Mouse (Mus musculus) kidney, adult 2 months (tissue): ENCODE measurements at regions not wholly inside any gene's neighbourhood (a gene's known extent, or its start where the extent isn't known, plus 50 kb on each side); places are given as distances from the start of the nearest gene placed in this dataset.

Experiments
- DNase-seq: peaks from one replicate; pipeline ENCODE4 v3.0.0; 2021
- H3K27ac ChIP-seq: fragments of 200-500 bp; 2 replicates; pipeline ENCODE4 v1.5.1; 2012; ENCODE audit warnings: low read depth, low read length, control low read depth, inconsistent platforms; ENCODE audit not compliant: insufficient read depth
- H3K27me3 ChIP-seq: fragments of 200-500 bp; replicated peaks from 2 replicates; pipeline ENCODE4 v1.6.1; 2012; ENCODE audit warnings: mild to moderate bottlenecking, moderate library complexity, low read length, inconsistent platforms; ENCODE audit not compliant: control insufficient read depth, insufficient read depth
- H3K36me3 ChIP-seq: fragments of 200-500 bp; 2 replicates; pipeline ENCODE4 v1.6.1; 2012; ENCODE audit warnings: mild to moderate bottlenecking, moderate library complexity, low read length, inconsistent platforms; ENCODE audit not compliant: control insufficient read depth, insufficient read depth
- H3K4me1 ChIP-seq: fragments of 200-500 bp; 2 replicates; pipeline ENCODE4 v1.6.1; 2011; ENCODE audit warnings: low read length; ENCODE audit not compliant: control insufficient read depth, insufficient read depth
- H3K4me3 ChIP-seq: fragments of 200-500 bp; 2 replicates; pipeline ENCODE4 v1.5.1; 2011; ENCODE audit warnings: mild to moderate bottlenecking, low read depth, low read length, control low read depth; ENCODE audit not compliant: insufficient read depth
- CTCF ChIP-seq: fragments of 200-500 bp; conservative IDR thresholded peaks from 2 replicates; pipeline ENCODE4 v1.5.1; 2011; ENCODE audit warnings: low read depth, mild to moderate bottlenecking, control low read depth, low read length, moderate library complexity, mixed read lengths; ENCODE audit not compliant: insufficient read depth, insufficient read length
- POLR2A ChIP-seq: fragments of 200-500 bp; IDR thresholded peaks from one replicate; pipeline ENCODE4 v1.6.1; 2011; ENCODE audit warnings: low read depth, low read length, control low read depth
- WGBS: fragments of 180-500 bp; shearing (Covaris S2); methylation state at CpG from one replicate; pipeline ENCODE4 v1.1.7; 2018; 5-methylcytosine and 5-hydroxymethylcytosine counted together

DNA sequence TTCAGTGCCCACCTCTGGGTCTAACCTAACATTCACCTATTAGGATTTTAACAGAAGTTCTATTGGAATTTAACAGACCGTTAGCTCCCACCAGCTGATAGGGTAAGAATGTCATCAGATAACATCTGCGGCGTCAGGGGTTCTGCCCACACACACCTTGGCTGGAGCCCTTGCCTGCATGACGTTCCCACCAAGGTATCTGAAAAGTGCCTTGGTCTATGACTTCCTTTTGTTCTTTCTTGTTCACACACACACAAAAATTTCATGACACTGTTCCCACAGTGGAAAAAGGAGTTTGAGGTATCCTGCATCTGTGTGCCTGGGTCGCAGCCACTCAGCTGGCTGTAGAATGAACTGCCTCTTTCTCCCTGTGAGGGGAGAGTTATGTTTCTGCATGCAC lies 134.1 kb upstream of the Lef1 start:
- no peak for TF ChIP-seq CTCF
- no peak for TF ChIP-seq POLR2A
- Histone ChIP-seq H3K27me3 (no peaks in the 10 kb centered on the region), H3K27ac (no peak overlapping the region), H3K4me1 (no peaks in the 10 kb centered on the region), H3K36me3 (no peaks in the 10 kb centered on the region), H3K4me3 (no peak overlapping the region)
- WGBS = 68% methylated on average over 5 of the region's 5 CpGs
- DNase-seq = no peak

DNA sequence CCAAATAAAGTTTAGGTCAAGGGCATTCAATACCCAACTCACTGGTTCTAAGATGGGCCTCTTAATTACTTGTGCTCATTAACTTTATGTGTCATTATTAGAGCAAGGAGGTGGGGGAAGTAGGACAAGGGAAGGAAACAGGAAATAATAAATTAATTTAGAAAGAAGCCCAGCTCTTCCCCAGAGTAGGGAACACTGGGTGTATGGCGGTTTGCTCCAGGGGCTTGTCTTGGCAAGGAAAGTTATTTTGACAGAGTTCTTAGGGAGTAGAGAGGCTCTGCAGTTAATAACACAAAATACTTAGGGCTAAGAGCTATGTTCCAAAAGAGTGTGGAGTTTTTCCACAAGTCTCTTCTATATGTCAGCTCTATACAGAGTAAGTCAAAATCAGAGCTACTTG lies 135.0 kb upstream of the Lef1 start:
- TF ChIP-seq CTCF = no peak
- TF ChIP-seq POLR2A = no peak
- no peak overlapping the region for H3K27ac ChIP-seq
- peak; percentile 10 for DNase-seq
- no peaks in the 10 kb centered on the region for H3K4me1 ChIP-seq
- no peak overlapping the region for H3K4me3 ChIP-seq
- 48% methylated on average over 1 of the region's 1 CpGs for WGBS
- H3K36me3 ChIP-seq = no peaks in the 10 kb centered on the region
- H3K27me3 ChIP-seq = no peaks in the 10 kb centered on the region

DNA sequence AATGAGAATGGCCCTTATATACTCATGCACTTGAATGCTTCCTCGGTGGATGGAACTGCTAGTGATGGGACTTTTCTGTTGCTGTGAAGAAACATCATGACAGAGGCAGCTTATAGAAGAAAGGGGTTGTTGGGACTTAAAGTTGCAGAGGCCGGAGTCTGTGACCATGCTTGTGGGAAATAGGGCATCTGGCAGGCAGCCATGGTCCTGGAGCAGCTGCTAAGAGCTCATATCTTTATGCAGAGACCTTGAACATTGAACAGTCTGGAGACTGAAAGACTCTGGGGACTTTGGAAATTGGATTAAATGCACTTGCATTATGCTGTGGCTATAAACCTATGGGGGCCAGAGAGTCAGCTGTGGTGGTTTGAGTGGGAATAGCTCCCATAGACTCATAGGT lies 138.1 kb upstream of the Lef1 start:
- H3K27ac ChIP-seq = no peak overlapping the region
- H3K4me3 ChIP-seq = no peak overlapping the region
- no peaks in the 10 kb centered on the region for H3K36me3 ChIP-seq
- H3K4me1 ChIP-seq = no peaks in the 10 kb centered on the region
- no peak for DNase-seq
- H3K27me3 ChIP-seq = no peaks in the 10 kb centered on the region
- TF ChIP-seq POLR2A (no peak), CTCF (no peak)
- WGBS = 60% methylated on average over 2 of the region's 2 CpGs

GRCm38 (mm10) chr3:130965275-130965674 lies 145.0 kb upstream of the Lef1 start:
- Histone ChIP-seq H3K27me3 (no peaks in the 10 kb centered on the region), H3K27ac (no peak overlapping the region), H3K36me3 (no peaks in the 10 kb centered on the region), H3K4me1 (no peaks in the 10 kb centered on the region), H3K4me3 (no peak overlapping the region)
- no peak for DNase-seq
- 85% methylated on average over 3 of the region's 3 CpGs for WGBS
- TF ChIP-seq POLR2A (no peak), CTCF (no peak)

DNA sequence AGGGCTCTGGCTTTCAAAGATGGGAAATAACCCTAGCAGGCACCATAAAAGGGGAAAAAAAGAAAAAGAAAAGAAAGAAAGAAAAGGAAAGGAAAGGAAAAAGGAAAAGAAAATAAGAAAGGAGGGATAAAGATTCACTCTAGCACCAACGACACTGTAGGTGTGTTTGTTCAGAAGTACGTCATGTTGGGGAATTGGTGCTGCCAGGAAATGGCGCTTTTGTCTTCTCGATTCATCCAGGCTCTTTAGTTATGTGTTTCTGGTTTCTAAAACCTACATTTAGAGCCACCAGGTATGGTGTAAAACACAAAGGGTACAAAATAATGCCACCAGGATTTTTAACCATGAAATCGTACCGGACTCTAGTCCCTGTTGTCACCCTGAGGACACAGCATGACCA lies 146.2 kb upstream of the Lef1 start:
- Histone ChIP-seq H3K27me3 (no peaks in the 10 kb centered on the region), H3K27ac (no peak overlapping the region), H3K4me3 (no peak overlapping the region), H3K4me1 (no peaks in the 10 kb centered on the region), H3K36me3 (no peaks in the 10 kb centered on the region)
- no peak for DNase-seq
- WGBS = 89% methylated on average over 6 of the region's 6 CpGs
- TF ChIP-seq CTCF = no peak
- no peak for TF ChIP-seq POLR2A

DNA sequence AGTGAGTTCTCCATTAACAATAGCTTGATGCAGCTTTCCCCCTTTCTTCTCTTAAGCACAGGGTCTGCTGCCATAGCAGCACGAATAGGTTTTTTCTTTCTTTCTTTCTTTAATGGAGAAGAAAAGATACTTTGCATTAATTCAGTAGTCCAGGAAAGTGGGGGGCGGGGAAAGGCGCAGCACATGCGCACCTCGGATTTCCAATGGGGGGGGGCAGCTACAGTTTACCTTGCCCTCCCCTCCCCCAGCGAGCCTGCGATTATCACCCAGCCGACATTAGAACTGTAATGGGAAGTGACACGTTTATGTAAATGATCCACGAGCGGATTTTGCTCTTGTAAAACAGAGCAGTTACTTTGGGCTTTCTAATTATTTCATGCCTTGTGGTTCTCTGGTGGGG lies 146.6 kb upstream of the Lef1 start:
- Histone ChIP-seq H3K27me3 (no peaks in the 10 kb centered on the region), H3K4me3 (no peak overlapping the region), H3K4me1 (no peaks in the 10 kb centered on the region), H3K27ac (no peak overlapping the region), H3K36me3 (no peaks in the 10 kb centered on the region)
- TF ChIP-seq POLR2A = no peak
- no peak for TF ChIP-seq CTCF
- DNase-seq = no peak
- 22% methylated on average over 11 of the region's 11 CpGs for WGBS

DNA sequence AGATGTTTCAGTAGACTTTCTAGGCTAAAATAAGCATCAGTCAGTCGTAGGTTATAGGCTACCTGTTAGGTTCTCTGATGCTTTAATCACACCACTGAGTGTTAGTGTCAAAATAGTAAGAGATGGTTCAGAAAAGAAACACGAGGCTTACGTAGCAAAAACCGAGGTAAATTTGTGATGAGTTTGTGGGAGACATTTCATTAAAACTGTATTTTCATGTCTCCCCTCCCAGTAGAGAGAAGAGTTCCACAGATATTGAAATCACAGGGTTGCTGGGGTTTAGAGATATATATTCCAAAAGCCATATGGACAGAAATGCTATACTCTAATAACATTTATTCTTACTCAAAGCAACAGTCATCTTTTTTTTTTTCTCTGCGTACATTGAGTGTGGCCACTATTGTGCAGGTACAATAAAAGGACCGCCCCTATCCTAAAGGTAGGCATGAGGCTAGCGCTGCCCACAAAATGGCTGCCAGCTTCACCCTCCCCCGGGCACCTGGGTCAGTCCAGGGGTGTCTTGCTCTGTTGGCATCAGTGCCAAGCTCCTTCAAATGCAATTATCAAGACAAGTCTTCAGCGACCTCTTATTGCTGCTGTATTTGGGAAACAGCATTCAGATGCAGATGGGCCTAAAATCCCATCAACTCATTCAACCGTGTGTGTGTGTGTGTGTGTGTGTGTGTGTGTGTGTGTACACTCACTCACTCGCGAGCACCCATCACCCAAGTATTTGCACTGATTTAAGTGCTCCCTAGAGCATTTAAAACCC lies 147.4 kb upstream of the Lef1 start:
- TF ChIP-seq POLR2A = no peak
- TF ChIP-seq CTCF = no peak
- 80% methylated on average over 12 of the region's 12 CpGs for WGBS
- H3K4me1 ChIP-seq = no peaks in the 10 kb centered on the region
- no peak for DNase-seq
- no peaks in the 10 kb centered on the region for H3K27me3 ChIP-seq
- no peak overlapping the region for H3K27ac ChIP-seq
- no peak overlapping the region for H3K4me3 ChIP-seq
- no peaks in the 10 kb centered on the region for H3K36me3 ChIP-seq
